In genomic region chr19:5045531-5045930, GRCm38 (mm10) we compare ENCODE assay signal across 22 mouse cellular contexts. TPM values are rescaled to one million over a fixed set of nuclear protein-coding genes. Genes with fewer than 3 reads are reported as not detected.
A peak's percentile ranks its signal among the peaks of the same experiment; 100 is the strongest.
DNase-seq lines count a peak whose midpoint lies in the region; TF ChIP-seq lines count a peak whose summit lies in the region.
"Had no signal": no experiment of that assay in that cellular context is flagged by ENCODE, and none has a peak within 500 bp of the region (broad histone marks: within the 10 kb centered on the region; RNA-seq: fewer than 3 reads in every experiment).

No protein-coding gene starts in this region.

- peak overlapping the region; percentile 96 for H3K27ac ChIP-seq in left cerebral cortex, adult 2 months
- no peak overlapping the region for H3K27ac ChIP-seq in heart, adult 2 months
- H3K27ac ChIP-seq: embryonic facial prominence, embryonic 10.5 days; forebrain, embryonic 10.5 days; gastrocnemius, adult 2 months; heart, embryonic 10.5 days; hindbrain, embryonic 13.5 days; hindbrain, postnatal 0 days had no signal

- H3K9ac ChIP-seq in heart, adult 2 months (ENCODE audit: low read depth, low read length) = no peak overlapping the region
- H3K9ac ChIP-seq: hindbrain, embryonic 13.5 days had no signal

- WGBS in heart, adult 2 months = 50% methylated on average over 4 of the region's 4 CpGs

- H3K4me1 ChIP-seq in heart, adult 2 months (ENCODE audit: control insufficient read depth, insufficient read depth, low read length) = peaks cover 5% of the 10 kb centered on the region; the same call in 1 of the 2 replicates

- intact Hi-C loops in left cerebral cortex, adult 2 months (cut with DNase I) = no loop called here
- intact Hi-C loops in left cerebral cortex, postnatal 4 days (cut with DNase I) = no loop called here
- intact Hi-C loops in heart, adult 2 months (cut with DNase I) = no loop called here

- H3K36me3 ChIP-seq in C2C12 (ENCODE audit: control insufficient read depth, insufficient read depth) = peaks cover 42% of the 10 kb centered on the region
- no peaks in the 10 kb centered on the region for H3K36me3 ChIP-seq in heart, adult 2 months (ENCODE audit: control insufficient read depth, insufficient read depth, low read length)

- no peak overlapping the region for H3ac ChIP-seq in C2C12 (ENCODE audit: control insufficient read depth, insufficient read length, low read depth)

- TF ChIP-seq POLR2A in heart, adult 2 months (IDR thresholded peaks at IDR 0.05; ENCODE audit: insufficient read depth, low read depth, low read length) = no peak

- H3K27me3 ChIP-seq in C2C12 (ENCODE audit: control insufficient read depth, insufficient read depth, insufficient read length) = no peaks in the 10 kb centered on the region
- no peaks in the 10 kb centered on the region for H3K27me3 ChIP-seq in heart, adult 2 months (ENCODE audit: control insufficient read depth, insufficient read depth, low read length)

- H3K79me3 ChIP-seq in C2C12 (ENCODE audit: low read depth) = peaks cover 25% of the 10 kb centered on the region

- no peak for DNase-seq in left cerebral cortex, adult 2 months (ENCODE audit: extremely low spot score in 1 of 2, low spot score in 2 of 2)
- DNase-seq in left cerebral cortex, postnatal 4 days = no peak
- peak; percentile 73 for DNase-seq in brain, adult 2 months (ENCODE audit: low read depth, low spot score)
- no peak for DNase-seq in kidney, adult 11 months
- DNase-seq in heart, adult 2 months = no peak
- DNase-seq: adrenal gland, adult 8-10 months; adrenal gland, postnatal 36 days; B cell, adult 2 months; cerebellum, adult 11 months; cerebellum, adult 9-11 months; cerebellum, postnatal 36 days; gastrocnemius, adult 2 months; gastrocnemius, postnatal 25 days; heart, postnatal 10 days had no signal

- no peak for TF ChIP-seq CTCF in left cerebral cortex, adult 2 months (IDR thresholded peaks at IDR 0.05)
- TF ChIP-seq CTCF in C2C12 (IDR thresholded peaks at IDR 0.05; ENCODE audit: control insufficient read depth, insufficient read depth, insufficient read length) = no peak
- no peak for TF ChIP-seq CTCF in heart, adult 2 months (IDR thresholded peaks at IDR 0.05)

- TF ChIP-seq EP300 in heart, adult 2 months (IDR thresholded peaks at IDR 0.05; ENCODE audit: insufficient read depth, low read depth, low read length) = no peak

- peaks cover 52% of the 10 kb centered on the region for H3K79me2 ChIP-seq in C2C12 (ENCODE audit: control insufficient read depth, insufficient read depth)
- H3K79me2 ChIP-seq in heart, adult 2 months (replicated peaks; ENCODE audit: control insufficient read depth, insufficient read depth, low read length) = no peaks in the 10 kb centered on the region

- H3K4me3 ChIP-seq in left cerebral cortex, adult 2 months = no peak overlapping the region
- no peak overlapping the region for H3K4me3 ChIP-seq in C2C12 (ENCODE audit: insufficient read depth, poor library complexity, severe bottlenecking)
- no peak overlapping the region for H3K4me3 ChIP-seq in heart, adult 2 months
- H3K4me3 ChIP-seq: embryonic facial prominence, embryonic 10.5 days; erythroblast, embryonic 14.5 days; forebrain, embryonic 10.5 days; gastrocnemius, adult 2 months; heart, embryonic 10.5 days; hindbrain, embryonic 13.5 days had no signal

TF ChIP-seq in C2C12, 6 proteins besides CTCF, POLR2A, EP300 and RAD21:
- TF ChIP-seq MAX (IDR thresholded peaks at IDR 0.05) (peak; percentile 56), USF1 (IDR thresholded peaks at IDR 0.05; ENCODE audit: low read depth) (no peak)

RNA-seq across cellular contexts. Expression of gene Brms1, which starts 4.4 kb away (rescaled TPM):
- 10 to 100 TPM; 26.9 to 28.8 TPM for total RNA-seq in left cerebral cortex, adult 2 months (2021)
- 10 to 100 TPM; 14.5 to 15.5 TPM for total RNA-seq in left cerebral cortex, postnatal 4 days (2021)
- 55.3 TPM for polyA plus RNA-seq in C2C12 (2012; fragmentation: generic; extraction: Trizol)
- total RNA-seq in heart, adult 2 months (2021) = 10 to 100 TPM; 14.3 to 16.9 TPM
- 17.0 and 18.1 TPM in 2 replicates for polyA plus RNA-seq in heart, adult 2 months (2012; rRNA removed)

RNA-seq across cellular contexts. Expression of gene Rin1, which starts 4.8 kb away (rescaled TPM):
- total RNA-seq in left cerebral cortex, adult 2 months (2021) = 10 to 100 TPM; 94.6 to 95.9 TPM
- total RNA-seq in left cerebral cortex, postnatal 4 days (2021) = 1 to 10 TPM; 3.9 to 7.1 TPM
- polyA plus RNA-seq in C2C12 (2012; fragmentation: generic; extraction: Trizol) = 48.9 TPM
- total RNA-seq in heart, adult 2 months (2021) = 1 to 10 TPM; 1.2 to 1.8 TPM
- polyA plus RNA-seq in heart, adult 2 months (2012; rRNA removed) = 2.1 and 3.0 TPM in 2 replicates
- total RNA-seq: hematopoietic stem cell, adult 5-6 weeks had no signal

RNA-seq across cellular contexts. Expression of gene AC124502.3, which starts 6.8 kb away (rescaled TPM):
- 1 to 10 TPM; 4.9 to 5.8 TPM for total RNA-seq in left cerebral cortex, adult 2 months (2021)
- 1 to 10 TPM; 5.3 to 5.5 TPM for total RNA-seq in left cerebral cortex, postnatal 4 days (2021)
- polyA plus RNA-seq in C2C12 (2012; fragmentation: generic; extraction: Trizol) = 1.5 TPM
- 1 to 10 TPM; 1.3 to 2.3 TPM for total RNA-seq in heart, adult 2 months (2021)
- 0.08 and 0.15 TPM in 2 replicates for polyA plus RNA-seq in heart, adult 2 months (2012; rRNA removed)

RNA-seq across cellular contexts. Expression of gene B4gat1, which starts 6.9 kb away (rescaled TPM):
- 100 to 1,000 TPM; 109 to 131 TPM for total RNA-seq in left cerebral cortex, adult 2 months (2021)
- 10 to 100 TPM; 64.1 to 76.4 TPM for total RNA-seq in left cerebral cortex, postnatal 4 days (2021)
- polyA plus RNA-seq in C2C12 (2012; fragmentation: generic; extraction: Trizol) = 28.1 TPM
- 10 to 100 TPM; 43.2 to 43.8 TPM for total RNA-seq in heart, adult 2 months (2021)
- 43.2 and 48.8 TPM in 2 replicates for polyA plus RNA-seq in heart, adult 2 months (2012; rRNA removed)
- total RNA-seq: hematopoietic stem cell, adult 5-6 weeks had no signal

RNA-seq across cellular contexts. Expression of gene Slc29a2, which starts 21.9 kb away (rescaled TPM):
- total RNA-seq in left cerebral cortex, adult 2 months (2021) = 10 to 100 TPM; 16.6 to 16.7 TPM
- 10 to 100 TPM; 29.5 to 32.1 TPM for total RNA-seq in left cerebral cortex, postnatal 4 days (2021)
- polyA plus RNA-seq in C2C12 (2012; fragmentation: generic; extraction: Trizol) = 8.9 TPM
- 10 to 100 TPM; 10.8 to 11.4 TPM for total RNA-seq in heart, adult 2 months (2021)
- 35.7 and 42.8 TPM in 2 replicates for polyA plus RNA-seq in heart, adult 2 months (2012; rRNA removed)

Comparison
In these comparisons a context has a peak if more than half of its experiments do, and no peak if none do; other contexts are left out.
1. RNA of gene Rin1, which starts 4.8 kb away (total RNA-seq): 94.6 to 95.9 TPM in left cerebral cortex, adult 2 months; 3.9 to 7.1 TPM in left cerebral cortex, postnatal 4 days and 1.2 to 1.8 TPM in heart, adult 2 months; every median in the first group is over 10 times any median in the second.